Mouse (Mus musculus) G1E (cell line): Measurements from ENCODE around the gene Tuba1b.

ENCODE experiments used
- CTCF ChIP-seq: IDR thresholded peaks from 2 replicates; pipeline ENCODE4 v1.5.1; 2012; ENCODE audit warnings: low read depth, low read length, inconsistent platforms, mixed read lengths
- TAL1 ChIP-seq: conservative IDR thresholded peaks from 2 replicates; pipeline ENCODE4 v1.6.1; 2012; ENCODE audit warnings: low read depth, low read length, inconsistent platforms, mixed read lengths

GRCm38 (mm10) chr15:98969372-98970101 lies 35.2 kb upstream of the Tuba1b start:
- TF ChIP-seq CTCF: no peak
- TF ChIP-seq TAL1: no peak
